Mouse (Mus musculus) cerebellum, adult 11 months (tissue): Measurements from ENCODE around the gene Tmem121b.

Experiments
- DNase-seq: peaks from one replicate; pipeline ENCODE4 v3.0.0; 2022

Gene Tmem121b

GRCm38 (mm10) chr6:120463086-120463871 lies 30.3 kb downstream of the Tmem121b start, which contains the start of gene Il17ra:
Gene Il17ra, plus strand, starts transcription at chr6:120463247.
- no peak for DNase-seq

- DNase-seq: no peak
These were observed 31.4 kb downstream of the Tmem121b start for GRCm38 (mm10) chr6:120462251-120462650.

- DNase-seq: no peak
These were observed 32.4 kb downstream of the Tmem121b start for GRCm38 (mm10) chr6:120461217-120461616.

GRCm38 (mm10) chr6:120457751-120458150 lies 35.9 kb downstream of the Tmem121b start:
- DNase-seq: no peak

GRCm38 (mm10) chr6:120457074-120457473 lies 36.5 kb downstream of the Tmem121b start:
- DNase-seq: no peak

- no peak for DNase-seq
These were observed 39.0 kb downstream of the Tmem121b start for GRCm38 (mm10) chr6:120454627-120455077.

GRCm38 (mm10) chr6:120453556-120453955 lies 40.1 kb downstream of the Tmem121b start:
- DNase-seq: no peak

GRCm38 (mm10) chr6:120453103-120453445 lies 40.5 kb downstream of the Tmem121b start:
- DNase-seq: no peak

- no peak for DNase-seq
These were observed 41.1 kb downstream of the Tmem121b start for GRCm38 (mm10) chr6:120452384-120453102.

- DNase-seq: no peak
These were observed 43.4 kb downstream of the Tmem121b start for GRCm38 (mm10) chr6:120450208-120450607.

GRCm38 (mm10) chr6:120443363-120444355 lies 49.9 kb downstream of the Tmem121b start:
- DNase-seq: no peak

GRCm38 (mm10) chr6:120442171-120442749 lies 51.3 kb downstream of the Tmem121b start:
- no peak for DNase-seq
